Mouse (Mus musculus): ENCODE data around the gene Abhd17c. TPM values are rescaled to one million over a fixed set of nuclear protein-coding genes. Genes with fewer than 3 reads are reported as not detected.

Gene Abhd17c
- polyA plus RNA-seq (2012; rRNA removed): 53.6 and 66.8 TPM in 2 replicates

DNA sequence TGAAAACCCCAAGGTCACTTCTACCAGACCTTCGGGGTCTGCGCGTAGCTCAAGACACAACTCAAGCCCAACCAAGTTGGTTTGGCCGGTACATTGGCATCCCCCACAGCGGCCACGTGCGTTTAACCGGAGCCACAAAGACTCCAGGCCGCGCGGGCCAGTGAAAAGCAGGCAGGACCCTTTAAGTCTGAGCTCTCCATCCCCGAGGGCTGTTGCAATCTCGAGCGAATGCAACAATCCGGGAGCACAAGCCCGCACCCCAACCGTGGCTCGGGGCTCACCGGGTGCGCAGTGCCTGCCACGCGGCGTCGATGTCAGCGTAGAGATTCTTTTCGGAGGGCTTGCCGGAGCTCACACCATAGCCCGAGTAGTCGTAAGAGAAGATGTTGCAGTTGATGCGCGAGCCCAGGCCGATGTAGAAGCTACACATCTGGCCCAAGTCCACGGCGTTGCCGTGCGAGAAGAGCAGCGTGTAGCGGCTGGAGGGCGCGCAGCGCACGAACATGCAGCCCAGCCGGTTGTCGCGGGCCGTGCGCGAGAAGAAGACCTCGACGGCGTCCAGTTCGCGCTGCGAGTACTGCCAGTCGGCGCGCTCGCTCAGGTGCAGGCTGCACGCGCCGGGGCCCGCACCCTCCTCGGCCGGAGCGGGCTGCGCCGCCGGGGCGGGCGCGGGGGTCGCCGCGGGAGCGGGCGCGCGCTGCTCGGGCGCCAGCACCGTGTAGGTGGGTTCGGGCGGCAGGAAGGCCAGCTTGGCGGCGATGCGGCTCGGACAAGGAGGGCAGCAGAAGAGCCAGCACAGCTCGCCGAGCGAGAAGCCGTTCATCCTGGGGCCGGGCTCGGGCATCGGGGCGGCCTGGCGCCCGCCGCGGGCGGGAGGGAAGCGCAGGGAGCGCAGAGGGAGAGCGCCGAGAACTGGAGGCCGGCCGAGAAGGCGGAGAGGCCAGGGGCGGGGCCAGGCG lies at the start of gene Abhd17c:
TSS of gene Abhd17c (minus strand) at position 893 of the 959 bp plus-strand sequence.

GRCm38 (mm10) chr7:84086039-84086829 lies 65.5 kb downstream of the Abhd17c start, which contains the start of gene Cemip:
Gene Cemip, minus strand, starts transcription at chr7:84086502.

Other genes starting within 250 kb of the Abhd17c start
- gene Cemip, start 65.4 kb downstream of the Abhd17c start, polyA plus RNA-seq (2012; rRNA removed): 0.20 and 0.28 TPM in 2 replicates

All from stomach, adult 2 months (tissue).